Mouse (Mus musculus) heart, postnatal 0 days (tissue): ENCODE measurements around the gene Serpinb9. TPM values are rescaled to one million over a fixed set of nuclear protein-coding genes. Genes with fewer than 3 reads are reported as not detected.
"Not testable (repeated sequence)": the region's sequence is repeated elsewhere in the genome, so short reads cannot be mapped to it uniquely, and the experiment has no call there.

ENCODE experiments used
- ATAC-seq: fragments of 200-750 bp; cut with Nextera tagmentation; 2 replicates; pipeline ENCODE4 v1.8.0; 2017; ENCODE audit warnings: low read depth, moderate number of reproducible peaks, moderate library complexity; ENCODE audit not compliant: insufficient read depth
- DNase-seq: peaks from one replicate; pipeline ENCODE4 v3.0.0-alpha.2; 2016; ENCODE audit warnings: low spot score
- H3K27ac ChIP-seq: fragments of 300-500 bp; sonication (generic); 2 replicates; pipeline ENCODE4 v1.5.1; 2014; ENCODE audit warnings: low read depth, mild to moderate bottlenecking
- H3K27me3 ChIP-seq: fragments of 300-500 bp; sonication (generic); 2 replicates; pipeline ENCODE4 v1.6.1; 2014; ENCODE audit warnings: low read length, mixed read lengths; ENCODE audit not compliant: control insufficient read depth, insufficient read depth
- H3K36me3 ChIP-seq: fragments of 300-500 bp; sonication (generic); replicated peaks from 2 replicates; pipeline ENCODE4 v1.6.1; 2014; ENCODE audit warnings: low read length, mixed read lengths; ENCODE audit not compliant: control insufficient read depth, insufficient read depth
- H3K4me1 ChIP-seq: fragments of 300-500 bp; sonication (generic); 2 replicates; pipeline ENCODE4 v1.6.1; 2014; ENCODE audit warnings: antibody characterized with exemption; ENCODE audit not compliant: control insufficient read depth, insufficient read depth
- H3K4me2 ChIP-seq: fragments of 300-500 bp; sonication (generic); 2 replicates; pipeline ENCODE4 v1.6.1; 2014; ENCODE audit warnings: low read depth, mild to moderate bottlenecking, low read length, moderate library complexity
- H3K4me3 ChIP-seq: fragments of 300-500 bp; sonication (generic); 2 replicates; pipeline ENCODE4 v1.5.1; 2014; ENCODE audit warnings: low read depth, low read length
- H3K9ac ChIP-seq: fragments of 300-500 bp; sonication (generic); replicated peaks from 2 replicates; pipeline ENCODE4 v1.6.1; 2014; ENCODE audit warnings: low read depth, low read length, mixed read lengths
- H3K9me3 ChIP-seq: fragments of 300-500 bp; sonication (generic); replicated peaks from 2 replicates; pipeline ENCODE4 v1.6.1; 2016; ENCODE audit warnings: low read length; ENCODE audit not compliant: control insufficient read depth
- CTCF ChIP-seq: IDR thresholded peaks from 2 replicates; pipeline ENCODE4 v1.5.1; 2016; ENCODE audit warnings: antibody characterized with exemption, control low read depth, low read depth
- EP300 ChIP-seq: IDR thresholded peaks from 2 replicates; pipeline ENCODE4 v1.6.1; 2016; ENCODE audit warnings: antibody characterized with exemption, low read depth
- WGBS: fragments of 180-500 bp; shearing (Covaris S2); extraction: QIAGEN DNeasy Blood & Tissue Kit; methylation state at CpG from one replicate; pipeline ENCODE4 v1.1.7; 2014; 5-methylcytosine and 5-hydroxymethylcytosine counted together
- polyA plus RNA-seq: library from polyadenylated mRNA; unstranded; fragments of >200 nt; fragmentation: Nextera tagmentation; extraction: Ambion mirVana; gene quantifications from 2 replicates; pipeline ENCODE4 v1.2.1, GENCODE M21; 2015
- total RNA-seq: library from RNA; depleted of rRNA; stranded (reverse); fragments of >200 nt; gene quantifications from 2 replicates; pipeline ENCODE4 v1.2.3, GENCODE M21; 2014; ENCODE audit warnings: low replicate concordance; rRNA removed

The Serpinb9 gene
- total RNA-seq (3.9 and 5.5 TPM in 2 replicates), polyA plus RNA-seq (6.3 and 7.9 TPM in 2 replicates)

DNA sequence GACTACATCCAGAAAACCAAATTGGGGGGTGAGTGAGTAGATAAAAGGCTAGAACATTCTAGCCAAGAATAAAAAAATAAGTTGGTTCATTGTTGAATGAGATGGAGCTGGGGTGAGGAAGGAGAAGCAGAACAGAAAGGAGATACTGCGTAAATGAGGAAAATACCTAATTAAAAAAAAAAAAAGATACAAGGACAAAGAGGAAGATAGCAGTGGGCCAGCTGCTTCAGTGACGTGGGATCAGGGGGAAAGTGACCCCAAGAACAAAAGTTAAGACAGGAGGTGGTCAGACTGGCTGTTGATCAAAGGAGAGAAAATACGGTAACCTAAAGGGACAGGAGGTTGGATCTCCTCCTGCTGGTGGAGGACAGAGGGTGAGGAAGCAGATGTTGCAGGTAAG, at the start of gene Serpinb9:
Serpinb9 (plus strand) TSS at position 301 of the 400 bp plus-strand sequence.
- no peak for TF ChIP-seq CTCF
- no peak for TF ChIP-seq EP300
- ATAC-seq (no peak), DNase-seq (no peak)
- Histone ChIP-seq H3K4me1 (peaks cover 6% of the 10 kb centered on the region; the same call in 1 of the 2 replicates), H3K9me3 (no peaks in the 10 kb centered on the region), H3K27ac (peak within 1 kb of the TSS; percentile 89), H3K36me3 (no peaks in the 10 kb centered on the region), H3K4me2 (peak within 1 kb of the TSS; percentile 68), H3K4me3 (peak within 1 kb of the TSS; percentile 41), H3K27me3 (no peaks in the 10 kb centered on the region), H3K9ac (peak within 1 kb of the TSS; percentile 49)
- whole genome bisulfite sequencing, result 89% methylated on average over 3 of the region's 3 CpGs

- WGBS, result 50% methylated on average over 4 of the region's 4 CpGs
- no peak overlapping the region for H3K4me2 ChIP-seq
- H3K9me3 ChIP-seq, result no peaks in the 10 kb centered on the region
- no peak for DNase-seq
- no peaks in the 10 kb centered on the region for H3K36me3 ChIP-seq
- H3K4me1 ChIP-seq, result 0 out of 2 replicates have a peak, but pooled peaks cover 13% of the 10 kb centered on the region
- no peak for TF ChIP-seq EP300
- no peak for TF ChIP-seq CTCF
- H3K27me3 ChIP-seq, result no peaks in the 10 kb centered on the region
- no peak overlapping the region for H3K9ac ChIP-seq
- H3K4me3 ChIP-seq, result no peak overlapping the region
- no peak for ATAC-seq
- 0 out of 2 replicates have a peak overlapping the region, but pooled peaks have one; percentile 18 for H3K27ac ChIP-seq
Measured at GRCm38 (mm10) chr13:32956537-32956936, 46.5 kb upstream of the Serpinb9 start.

- H3K27ac ChIP-seq, result peak overlapping the region; percentile 78
- H3K4me2 ChIP-seq, result no peak overlapping the region
- H3K36me3 ChIP-seq, result no peaks in the 10 kb centered on the region
- DNase-seq, result peak; percentile 47
- no peak overlapping the region for H3K4me3 ChIP-seq
- ATAC-seq, result peak; percentile 75
- no peaks in the 10 kb centered on the region for H3K27me3 ChIP-seq
- TF ChIP-seq EP300 (no peak), CTCF (no peak)
- H3K4me1 ChIP-seq, result peaks cover 13% of the 10 kb centered on the region
- WGBS, result 18% methylated on average over 4 of the region's 4 CpGs
- no peaks in the 10 kb centered on the region for H3K9me3 ChIP-seq
- no peak overlapping the region for H3K9ac ChIP-seq
Measured at GRCm38 (mm10) chr13:32957917-32958316, 45.1 kb upstream of the Serpinb9 start.

DNA sequence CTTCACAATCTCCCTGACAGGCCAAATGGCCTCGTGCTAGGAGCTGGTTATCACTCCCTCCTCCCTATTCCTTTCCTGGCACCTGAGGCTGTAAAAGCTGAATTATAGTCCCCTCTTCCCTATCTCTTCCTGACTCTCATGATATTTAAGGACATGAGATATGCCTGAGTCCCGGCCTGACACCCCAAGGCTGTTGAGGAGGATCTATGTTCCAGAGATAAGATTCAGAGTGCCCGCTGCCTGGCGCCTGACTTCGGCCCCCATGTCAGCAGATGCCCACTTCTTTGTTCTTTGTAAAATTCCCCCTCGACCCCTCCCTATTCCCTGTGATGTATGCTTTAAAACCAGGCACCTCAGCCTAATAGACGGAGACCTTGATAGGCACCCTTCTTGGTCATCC, 44.5 kb upstream of the Serpinb9 start:
- H3K9me3 ChIP-seq, H3K27me3 ChIP-seq, H3K36me3 ChIP-seq, H3K4me2 ChIP-seq, DNase-seq, H3K9ac ChIP-seq, H3K4me3 ChIP-seq: not testable (repeated sequence)
- 27% methylated on average over 7 of the region's 7 CpGs for WGBS
- Histone ChIP-seq H3K4me1 (peaks cover 13% of the 10 kb centered on the region), H3K27ac (peak overlapping the region; percentile 78)
- TF ChIP-seq EP300, result peak; percentile 59; the same call in 1 of the 2 replicates
- ATAC-seq, result peak; percentile 43; the same call in 1 of the 2 replicates

- Histone ChIP-seq H3K9ac (no peak overlapping the region), H3K9me3 (no peaks in the 10 kb centered on the region), H3K27me3 (no peaks in the 10 kb centered on the region), H3K4me1 (peaks cover 20% of the 10 kb centered on the region), H3K36me3 (no peaks in the 10 kb centered on the region), H3K4me2 (no peak overlapping the region), H3K27ac (peak overlapping the region; percentile 87), H3K4me3 (no peak overlapping the region)
- 44% methylated on average over 9 of the region's 9 CpGs for WGBS
- TF ChIP-seq EP300 (no peak), CTCF (no peak)
- ATAC-seq (0 out of 2 replicates have a peak, but pooled peaks have one; percentile 9), DNase-seq (no peak)
Measured at GRCm38 (mm10) chr13:32963990-32964753, 38.9 kb upstream of the Serpinb9 start.
